Mouse (Mus musculus): ENCODE results near the gene Plagl1. TPM values are rescaled to one million over a fixed set of nuclear protein-coding genes. Genes with fewer than 3 reads are reported as not detected.

Plagl1 gene
- total RNA-seq, 2 experiments from 2014 or later = 17.5 to 19.9 TPM

Other genes starting within 250 kb of the Plagl1 start
- gene Utrn, start 191.1 kb upstream of the Plagl1 start, total RNA-seq (2021) = 10 to 100 TPM; 38.3 to 42.6 TPM
- gene Stx11, start 96.2 kb upstream of the Plagl1 start, total RNA-seq (2021) = under 1 TPM in 1 of 2 experiments, not detected in 1; 0.22 TPM
- gene Sf3b5, start 55.2 kb upstream of the Plagl1 start, total RNA-seq (2021) = 1 to 10 TPM; 9.3 to 9.8 TPM
- gene Zc2hc1b, start 117.5 kb downstream of the Plagl1 start, total RNA-seq (2021) = not detected
- 10 to 100 TPM; 20.4 to 22.4 TPM for gene Ltv1, start 132.7 kb downstream of the Plagl1 start, total RNA-seq (2021)